Mouse (Mus musculus) heart, postnatal 14 days (tissue): Measurements from ENCODE around the gene Zfp869. TPM values are rescaled to one million over a fixed set of nuclear protein-coding genes. Genes with fewer than 3 reads are reported as not detected.
"Not testable (repeated sequence)": the region's sequence is repeated elsewhere in the genome, so short reads cannot be mapped to it uniquely, and the experiment has no call there.

Experiments
- DNase-seq, 2 experiments: peaks; one replicate each; pipeline ENCODE4 v3.0.0; 2021 to 2022
- intact Hi-C: fragments of 180-260 bp; cut with DNase I; formaldehyde crosslinking; loops from one replicate; pipeline ENCODE4 v1.15.1; 2025
- long read RNA-seq, 2 experiments: library from polyadenylated mRNA; stranded (forward); transcript quantifications; one replicate each; pipeline ENCODE4 v2.0.0; 2021
- total RNA-seq, 2 experiments: library from RNA; stranded (reverse); gene quantifications; 2 replicates each; pipeline ENCODE4 v1.2.3; 2021

Zfp869 gene
- 10 to 100 TPM; 12.7 to 13.5 TPM for total RNA-seq
- long read RNA-seq, experiment 1, partial matches to known transcripts = 0 of 29 reads
- long read RNA-seq, experiment 1, other reads (novel, unspliced or antisense) = 28 of 29 reads
- long read RNA-seq, experiment 2, partial matches to known transcripts = 0 of 18 reads
- long read RNA-seq, experiment 2, other reads (novel, unspliced or antisense) = 18 of 18 reads

DNA sequence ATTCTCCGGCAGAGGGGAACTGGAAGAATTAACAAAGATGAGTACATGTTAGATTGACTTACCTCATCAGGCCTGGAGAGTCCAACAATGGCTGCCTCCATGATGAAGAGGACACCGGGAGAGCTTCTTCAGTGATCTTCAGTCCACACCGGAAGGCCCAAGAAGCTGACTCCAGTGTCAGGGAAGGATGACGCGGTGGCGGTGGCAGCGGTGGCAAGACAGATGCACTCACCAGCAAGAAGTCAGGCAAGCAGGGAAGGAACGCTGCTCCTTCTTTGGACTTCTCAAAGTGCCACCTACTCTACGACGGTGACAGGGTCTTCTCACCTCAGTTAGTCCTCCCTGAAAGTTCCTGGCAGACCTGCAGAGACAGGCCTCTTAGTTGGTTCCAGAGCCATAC, at the start of gene Zfp869:
TSS of gene Zfp869 (minus strand) at position 101 of the 400 bp plus-strand sequence.
- DNase-seq, intact Hi-C loops: not testable (repeated sequence)

DNA sequence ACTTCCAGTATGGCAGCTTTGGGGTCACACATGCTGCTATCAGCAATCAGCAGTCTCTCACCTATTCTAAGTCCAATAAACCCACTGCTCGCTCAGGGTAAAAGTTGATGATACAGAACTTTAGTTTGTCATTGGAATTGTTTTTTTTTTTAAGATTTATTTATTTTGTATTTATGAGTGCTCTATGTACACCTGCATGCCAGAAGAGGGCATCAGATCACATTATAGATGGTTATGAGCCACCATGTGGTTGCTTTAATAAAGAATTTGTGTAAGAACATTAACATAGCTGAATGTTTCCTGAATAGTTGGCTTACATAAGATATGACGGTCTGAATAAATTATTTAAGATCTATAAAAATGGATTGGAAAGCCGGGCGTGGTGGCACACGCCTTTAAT, 47.8 kb upstream of the Zfp869 start:
- intact Hi-C loops = no loop called here
- DNase-seq = no peak

DNA sequence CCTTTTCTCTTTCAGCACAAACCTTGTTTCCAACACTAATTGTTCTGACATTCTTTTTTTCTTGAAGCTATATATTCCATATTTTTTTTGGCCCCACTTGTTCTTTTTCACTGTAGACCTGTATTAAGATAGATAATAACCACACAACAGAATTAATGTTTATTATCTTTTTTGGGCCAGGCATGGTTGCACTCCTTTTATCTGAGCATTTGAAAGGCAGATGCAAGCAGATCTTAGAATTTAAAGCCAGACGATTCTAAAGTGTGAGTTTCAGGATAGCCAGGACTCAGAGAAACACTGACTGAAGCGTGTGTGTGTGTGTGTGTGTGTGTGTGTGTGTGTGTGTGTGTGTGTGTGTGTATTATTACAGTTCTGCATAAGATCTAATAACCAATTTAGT, 41.9 kb upstream of the Zfp869 start:
- intact Hi-C loops = no loop called here
- no peak for DNase-seq

DNA sequence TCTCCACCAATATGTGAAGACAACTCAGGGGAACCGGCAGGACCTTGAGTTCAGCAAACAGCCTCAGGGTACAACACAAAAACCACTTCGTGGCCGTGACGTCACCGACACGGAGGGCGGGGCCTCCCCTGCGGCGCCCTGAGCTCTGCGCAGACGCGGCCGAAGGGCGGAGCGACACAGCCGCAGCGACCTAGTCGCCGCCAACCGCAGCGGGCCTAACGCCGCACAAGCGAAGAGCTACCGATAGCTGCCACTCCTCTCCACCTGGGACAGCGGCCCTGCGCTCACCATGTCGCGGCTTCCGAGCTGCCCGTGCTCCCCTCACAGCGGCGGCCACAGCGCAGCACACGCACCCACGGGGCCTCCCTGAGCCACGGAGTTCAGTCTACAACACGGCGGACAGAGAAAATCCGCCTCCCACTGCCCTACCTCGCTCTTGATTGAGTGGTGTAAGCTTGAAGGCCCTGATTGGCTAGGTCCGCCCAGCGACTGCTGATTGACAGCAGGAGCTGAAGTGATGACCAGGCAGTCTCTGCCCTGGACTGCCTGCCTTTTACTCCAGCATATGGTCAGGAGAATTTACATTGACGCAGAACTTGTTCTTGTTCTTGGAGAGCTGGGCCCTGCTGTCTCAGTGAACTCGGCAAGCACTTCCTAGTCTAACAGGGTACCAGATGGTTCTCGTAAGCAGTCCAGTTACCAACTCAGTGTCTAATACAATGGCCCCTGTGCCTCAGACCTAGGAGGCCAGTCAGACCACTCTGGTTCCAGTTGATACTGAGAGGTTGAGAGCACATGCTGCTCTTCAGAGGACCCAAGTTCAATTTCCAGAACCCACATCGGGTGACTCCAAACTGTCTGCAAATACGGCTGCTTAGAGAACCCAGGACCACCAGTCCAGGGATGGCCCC, 39.3 kb upstream of the Zfp869 start, which contains the start of gene Zfp963:
TSS of gene Zfp963 (minus strand) at position 427 of the 911 bp plus-strand sequence.
- intact Hi-C loops = no loop called here
- DNase-seq = peak; percentile 97 to 98

DNA sequence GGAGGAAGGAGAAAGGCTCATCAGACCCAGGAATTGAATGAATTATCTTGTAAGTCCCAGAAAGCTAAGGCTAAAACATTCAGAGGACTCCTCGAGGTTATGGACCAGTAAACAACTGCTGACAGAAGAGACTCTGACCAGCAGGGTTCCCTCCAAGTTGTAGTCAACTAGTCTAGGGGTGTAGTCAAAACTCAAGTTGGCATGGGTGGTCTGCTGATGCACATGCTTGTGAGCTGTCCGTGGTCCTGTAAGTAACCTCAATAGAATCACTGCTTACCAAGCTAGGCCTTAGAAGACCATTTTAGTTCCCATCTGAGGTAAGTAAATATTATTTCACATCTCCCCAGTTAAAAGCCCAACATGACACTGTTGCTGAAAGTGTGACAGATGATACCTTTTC, 30.7 kb upstream of the Zfp869 start:
- DNase-seq = no peak
- intact Hi-C loops = no loop called here

DNA sequence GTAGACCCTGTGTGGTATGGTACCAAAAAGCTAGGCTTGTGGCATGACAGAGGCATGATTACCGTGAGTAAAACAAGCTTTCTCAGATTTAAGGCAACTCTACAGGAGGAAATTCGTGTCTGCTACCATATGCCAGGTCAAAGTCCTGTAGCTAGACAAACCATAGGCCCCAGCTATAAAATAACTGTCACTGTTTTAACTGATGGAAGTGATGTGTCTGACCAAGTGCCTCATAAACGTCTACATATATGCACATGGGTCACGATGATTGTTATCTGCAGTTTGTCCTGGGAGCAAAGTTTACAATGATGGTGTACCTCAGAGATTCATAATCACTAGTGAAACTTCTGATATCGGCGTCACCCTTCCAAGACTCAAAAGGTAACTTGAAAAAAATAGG, 30.2 kb upstream of the Zfp869 start:
- intact Hi-C loops = no loop called here
- DNase-seq = no peak

DNA sequence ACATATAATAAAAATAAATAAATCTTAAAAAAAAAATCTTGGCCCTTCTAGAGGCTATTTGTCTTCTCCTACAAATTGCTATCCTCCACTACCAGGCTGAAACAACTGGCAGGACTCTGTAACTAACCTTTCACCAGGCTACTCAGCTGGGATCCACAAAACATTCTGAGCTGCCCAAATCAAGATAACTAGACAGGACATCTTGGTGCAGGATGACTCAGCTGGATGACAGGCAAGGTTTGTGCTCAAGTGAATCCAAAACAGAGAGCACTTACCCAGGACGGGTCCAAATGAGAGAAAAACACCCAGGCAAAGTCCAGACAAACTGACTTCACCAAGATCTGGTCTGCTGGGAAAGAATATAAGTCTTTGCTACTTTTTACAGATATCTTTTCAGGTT, 25.0 kb upstream of the Zfp869 start:
- no peak for DNase-seq
- intact Hi-C loops = no loop called here

DNA sequence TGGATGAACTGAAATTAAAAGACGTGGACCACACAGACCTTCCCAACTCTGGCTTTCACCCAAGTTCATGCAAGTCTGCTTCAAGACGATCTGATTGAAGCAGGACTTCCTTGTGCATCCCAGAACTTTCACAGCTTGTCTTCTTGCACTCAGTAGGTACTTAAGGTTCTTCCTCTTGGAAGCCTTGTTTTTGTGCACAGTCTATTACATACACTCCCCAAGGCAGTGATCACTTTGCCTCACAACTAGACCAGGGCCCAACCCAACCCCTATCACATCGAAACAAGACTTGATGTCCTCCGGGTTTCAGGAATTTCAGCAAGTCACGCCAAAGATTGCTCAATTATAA, 6.7 kb upstream of the Zfp869 start:
- no peak for DNase-seq
- intact Hi-C loops = loop anchor here (5.0 kb wide), 1 partner anchor 75 kb away; the partner anchor contains the start of genes Atp13a1 and Zfp866

DNA sequence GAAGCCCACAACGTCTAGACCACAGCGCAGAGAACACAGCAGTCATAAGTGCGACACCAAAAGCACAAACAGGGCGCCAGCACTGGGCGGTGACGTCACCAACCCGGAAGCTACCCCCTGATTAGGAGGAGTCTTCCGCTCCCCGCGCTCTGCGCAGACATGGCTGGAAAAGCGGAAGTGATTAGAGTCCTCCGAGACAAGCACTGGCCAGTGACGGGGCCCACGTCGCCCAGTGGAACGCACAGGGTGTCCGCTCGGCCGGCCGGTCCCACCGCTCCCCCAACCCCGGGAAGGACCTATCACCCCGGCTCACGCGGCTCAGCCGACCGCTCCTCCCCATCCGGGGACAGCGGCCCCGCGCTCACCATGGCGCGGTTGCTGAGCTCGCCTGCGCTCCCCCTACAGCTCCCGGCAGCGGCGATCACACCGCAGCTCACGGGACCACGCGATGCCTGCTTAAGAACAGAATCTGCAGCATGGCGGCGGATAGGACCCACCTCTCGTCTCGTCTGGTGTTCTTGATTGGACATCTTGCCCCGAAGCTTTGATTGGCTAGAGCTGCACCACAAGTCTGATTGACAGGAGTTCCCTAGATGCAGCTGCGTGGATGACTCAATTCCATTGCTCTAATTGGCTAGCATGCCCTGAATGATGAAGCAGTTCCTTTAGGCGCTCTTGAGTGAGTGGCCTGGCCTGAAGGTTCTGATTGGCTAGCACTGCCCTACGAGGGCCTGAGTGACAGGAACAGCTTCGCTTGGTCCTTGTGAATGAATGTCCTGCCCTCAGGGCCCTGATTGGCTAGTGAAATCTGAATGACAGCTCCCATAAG, 6.1 kb upstream of the Zfp869 start:
- peak; percentile 90 to 93 for DNase-seq

DNA sequence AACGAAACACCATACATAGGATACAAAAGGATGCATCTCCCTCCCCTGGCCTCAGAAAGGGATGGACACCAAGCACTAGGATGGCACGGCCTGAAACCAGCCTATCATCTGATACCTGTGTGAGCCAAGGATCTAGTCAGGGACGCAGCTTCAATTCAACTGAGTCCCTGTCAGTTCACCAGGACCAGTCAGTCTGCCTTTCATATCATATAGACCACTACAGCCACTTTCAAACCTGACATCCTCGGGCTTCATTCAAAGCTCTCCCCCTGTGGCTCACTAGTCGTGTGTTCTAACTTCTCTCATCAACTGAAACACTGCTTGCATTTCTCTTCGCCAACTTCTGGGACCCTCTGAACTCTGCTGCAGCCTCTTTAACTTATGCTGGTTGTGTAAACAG, 4.8 kb upstream of the Zfp869 start:
- intact Hi-C loops = loop anchor here (2.0 to 5.0 kb wide), 2 partner anchors 77 to 89 kb away; partner anchors contain the start of genes Atp13a1 and Zfp866

More for the DNA sequence above, 6.1 kb upstream of the Zfp869 start:
- intact Hi-C loops = loop anchor here (5.0 kb wide), 1 partner anchor 76 kb away; the partner anchor contains the start of genes Atp13a1 and Zfp866

DNA sequence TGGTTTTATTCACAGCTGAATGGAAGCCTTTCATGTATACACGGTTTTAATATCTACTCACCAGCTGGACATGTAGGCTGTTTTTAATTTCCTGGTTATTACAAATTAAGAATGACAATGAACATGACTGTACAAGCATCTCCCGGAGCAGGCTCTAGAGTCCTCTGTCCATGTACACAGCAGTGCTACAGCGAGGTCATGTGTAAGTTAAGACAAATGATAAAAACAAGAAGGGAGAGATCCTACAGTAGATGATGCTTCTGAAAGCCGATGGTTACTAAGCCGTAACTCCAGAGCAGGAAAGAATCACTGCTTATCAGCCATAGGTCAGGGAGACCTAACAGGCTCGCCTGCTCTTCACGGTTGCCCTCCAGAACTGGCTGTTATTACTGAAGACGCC, 3.0 kb upstream of the Zfp869 start:
- no peak for DNase-seq
- intact Hi-C loops = no loop called here

More for the DNA sequence above, 4.8 kb upstream of the Zfp869 start:
- DNase-seq = no peak

DNA sequence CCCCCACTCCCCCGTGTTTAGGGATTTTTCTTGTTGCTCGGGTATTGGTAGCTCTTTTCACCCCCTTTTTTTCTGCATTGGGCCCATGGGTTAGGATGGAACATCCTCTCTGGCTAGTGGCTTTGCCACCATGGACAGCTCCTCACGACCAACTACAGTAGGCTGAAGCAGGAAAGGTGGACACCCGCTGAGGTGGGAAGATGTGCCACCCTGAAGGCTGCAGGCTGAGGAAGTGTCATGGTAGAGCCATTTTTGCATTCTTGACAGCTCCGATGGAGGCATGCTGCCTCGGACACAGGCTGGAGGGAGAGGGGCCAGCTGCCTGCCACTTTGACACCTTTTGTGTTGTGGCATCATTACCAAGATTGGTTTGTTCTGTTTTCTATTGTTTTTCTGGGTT, 8.7 kb downstream of the Zfp869 start:
- intact Hi-C loops = no loop called here
- no peak for DNase-seq

DNA sequence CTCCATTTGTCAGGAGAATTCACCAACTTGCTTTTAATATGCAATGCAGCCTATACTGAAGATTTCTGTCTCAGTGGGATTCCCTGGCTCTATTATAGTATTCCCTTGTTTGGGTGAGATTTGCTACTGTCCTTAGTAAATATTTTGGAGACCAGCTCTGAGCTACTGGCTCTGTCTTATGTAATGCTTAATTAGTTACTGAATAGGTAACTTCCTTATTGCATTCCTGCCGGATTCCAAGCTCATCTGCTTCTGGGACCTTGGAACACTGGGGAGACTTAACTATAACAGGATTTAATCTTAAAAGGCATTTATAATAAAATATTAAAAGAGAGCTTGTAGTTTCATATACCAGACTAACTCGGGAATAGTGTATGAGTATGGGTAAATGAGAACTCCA, 45.5 kb downstream of the Zfp869 start:
- DNase-seq = not testable (repeated sequence)

DNA sequence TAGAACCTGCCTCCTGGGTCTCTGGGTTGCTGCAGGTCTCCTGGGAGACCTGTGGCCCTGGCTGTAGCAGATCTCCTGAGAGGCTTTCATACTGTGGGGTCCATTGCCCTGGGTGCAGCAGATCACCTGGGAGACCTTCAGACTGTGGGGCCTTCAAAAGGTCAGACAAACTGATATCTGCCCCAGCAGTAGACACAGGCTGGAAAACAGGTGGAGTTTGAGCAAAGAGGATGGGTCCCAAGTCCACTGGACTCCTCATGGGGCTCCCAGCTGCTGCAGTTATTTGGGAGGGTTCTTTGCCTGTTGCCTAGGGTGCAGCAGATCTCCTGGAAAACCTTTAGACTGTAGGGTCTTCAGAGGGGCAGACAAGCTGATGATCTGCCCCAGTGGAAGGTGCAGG, 49.2 kb downstream of the Zfp869 start:
- intact Hi-C loops = no loop called here
- no peak for DNase-seq

More for the DNA sequence above, 45.5 kb downstream of the Zfp869 start:
- intact Hi-C loops = not testable (repeated sequence)

Other genes starting within 250 kb of the Zfp869 start
- gene Gm7697, start 187.7 kb downstream of the Zfp869 start, total RNA-seq = not detected
- 1 to 10 TPM; 8.2 to 8.6 TPM for gene Zfp868, start 85.2 kb downstream of the Zfp869 start, total RNA-seq
- gene Zfp964, start 56.2 kb downstream of the Zfp869 start, total RNA-seq = 1 to 10 TPM; 1.3 to 1.9 TPM
- 1 to 10 TPM; 3.3 to 3.9 TPM for gene Zfp963, start 39.2 kb upstream of the Zfp869 start, total RNA-seq
- 1 to 10 TPM; 1.9 to 2.2 TPM for gene Gm20422, start 64.2 kb upstream of the Zfp869 start, total RNA-seq
- 10 to 100 TPM; 17.8 to 19.3 TPM for gene Atp13a1, start 80.4 kb upstream of the Zfp869 start, total RNA-seq
- 10 to 100 TPM; 19.5 to 19.8 TPM for gene Zfp866, start 80.5 kb upstream of the Zfp869 start, total RNA-seq
- gene Gmip, start 98.0 kb upstream of the Zfp869 start, total RNA-seq = 1 to 10 TPM; 4.5 to 4.6 TPM
- gene Lpar2, start 111.7 kb upstream of the Zfp869 start, total RNA-seq = under 1 TPM; 0.45 to 0.59 TPM
- gene Pbx4, start 121.8 kb upstream of the Zfp869 start, total RNA-seq = under 1 TPM in 1 of 2 experiments, not detected in 1; 0.41 TPM
- gene Cilp2, start 177.0 kb upstream of the Zfp869 start, total RNA-seq = 1 to 10 TPM; 1.7 TPM
- gene Tssk6, start 191.5 kb upstream of the Zfp869 start, total RNA-seq = not detected
- gene Ndufa13, start 191.8 kb upstream of the Zfp869 start, total RNA-seq = 100 to 1,000 TPM; 404 to 405 TPM
- gene Yjefn3, start 192.0 kb upstream of the Zfp869 start, total RNA-seq = 10 to 100 TPM; 10.4 to 10.7 TPM